Mouse (Mus musculus) C2C12 (cell line): ENCODE data around the gene Gins2.
A peak's percentile ranks its signal among the peaks of the same experiment; 100 is the strongest.

Experiments
- CEBPB ChIP-seq: IDR thresholded peaks from one replicate; pipeline ENCODE4 v1.6.1; 2011; ENCODE audit warnings: low read depth, mild to moderate bottlenecking, control low read depth, moderate library complexity
- CTCF ChIP-seq: IDR thresholded peaks from one replicate; pipeline ENCODE4 v1.5.1; 2011; ENCODE audit not compliant: control insufficient read depth, insufficient read depth, insufficient read length
- MAX ChIP-seq: IDR thresholded peaks from one replicate; pipeline ENCODE4 v1.6.1; 2011; ENCODE audit warnings: mild to moderate bottlenecking, control low read depth
- MYOD1 ChIP-seq: IDR thresholded peaks from one replicate; pipeline ENCODE4 v1.6.1; 2011; ENCODE audit warnings: low read depth; ENCODE audit not compliant: control insufficient read depth, insufficient read length
- USF1 ChIP-seq: IDR thresholded peaks from one replicate; pipeline ENCODE4 v1.6.1; 2011; ENCODE audit warnings: low read depth, mild to moderate bottlenecking, control low read depth, moderate library complexity

DNA sequence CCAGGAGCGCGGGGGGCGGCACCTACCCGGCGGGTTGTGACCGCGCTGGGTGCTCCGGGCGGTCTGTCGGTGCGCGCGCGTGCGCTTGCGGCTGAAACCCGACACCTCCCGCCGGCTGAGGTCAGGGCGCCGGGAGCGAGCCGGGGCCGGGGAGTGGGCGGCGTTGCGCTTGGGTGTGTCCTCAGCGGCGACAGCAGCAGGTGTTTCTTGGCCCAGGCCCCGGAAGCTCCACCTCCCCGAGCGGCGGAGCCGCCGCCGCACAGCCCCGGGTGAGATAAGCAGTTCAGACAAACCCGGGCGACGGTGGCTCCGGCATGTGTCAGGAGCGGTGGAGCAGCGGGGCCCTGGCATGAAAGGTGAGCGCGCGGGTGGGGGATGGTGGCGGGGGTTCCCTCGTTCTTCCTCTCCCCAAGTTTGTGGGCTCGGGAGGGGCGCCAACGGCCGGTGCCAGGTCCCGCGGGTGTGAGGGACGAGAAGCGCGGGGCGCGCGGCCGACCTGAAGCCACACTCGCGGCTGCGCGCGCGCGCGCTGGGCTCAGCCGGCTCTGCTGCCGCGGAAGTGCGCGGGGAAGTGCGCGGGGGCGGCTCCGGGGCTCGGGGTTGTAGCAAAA lies 51.8 kb downstream of the Gins2 start:
- TF ChIP-seq CTCF (no peak), USF1 (no peak), CEBPB (no peak), MYOD1 (peak; percentile 59), MAX (peak; percentile 2)
